In genomic region chr4:70267213-70267906, GRCm38 (mm10) we compare ENCODE assay signal across 19 mouse cellular contexts.
"Had no signal": no experiment of that assay in that cellular context is flagged by ENCODE, and none has a peak within 500 bp of the region (broad histone marks: within the 10 kb centered on the region; RNA-seq: fewer than 3 reads in every experiment).

No protein-coding gene starts in this region.

- ATAC-seq: midbrain, embryonic 16.5 days had no signal

- H3K9ac ChIP-seq: liver, embryonic 14.5 days; lung, embryonic 14.5 days; midbrain, embryonic 12.5 days; neural tube, embryonic 13.5 days; neural tube, embryonic 15.5 days had no signal

- H3K27ac ChIP-seq: liver, embryonic 14.5 days; midbrain, embryonic 10.5 days; midbrain, embryonic 12.5 days; neural tube, embryonic 13.5 days; neural tube, embryonic 15.5 days had no signal

- H3K4me3 ChIP-seq: midbrain, embryonic 10.5 days; midbrain, embryonic 12.5 days; myocyte; neural tube, embryonic 13.5 days; neural tube, embryonic 15.5 days had no signal

- DNase-seq: lung, embryonic 14.5 days; lung, postnatal 10 days; lung, postnatal 4 days; midbrain, embryonic 14.5 days; retina, postnatal 1 day; right cerebral cortex, adult 18-20 months; right cerebral cortex, postnatal 25 days; right cerebral cortex, postnatal 4 days; spleen, adult 18-20 months; thymus, adult 2 months; thymus, postnatal 25 days; thymus, postnatal 4 days had no signal

- H3K4me2 ChIP-seq: lung, embryonic 14.5 days; midbrain, embryonic 12.5 days; neural tube, embryonic 13.5 days; neural tube, embryonic 15.5 days had no signal

- H3K9me3 ChIP-seq: midbrain, embryonic 10.5 days; midbrain, embryonic 12.5 days; neural tube, embryonic 13.5 days; neural tube, embryonic 15.5 days had no signal

- H3K27me3 ChIP-seq: midbrain, embryonic 12.5 days; neural tube, embryonic 13.5 days; neural tube, embryonic 15.5 days had no signal

- H3K4me1 ChIP-seq: midbrain, embryonic 10.5 days; midbrain, embryonic 12.5 days; neural tube, embryonic 13.5 days; neural tube, embryonic 15.5 days had no signal
